Mouse (Mus musculus) myocyte (in vitro differentiated cells): Measurements from ENCODE around the gene Card11. TPM values are rescaled to one million over a fixed set of nuclear protein-coding genes. Genes with fewer than 3 reads are reported as not detected.

ENCODE experiments used
- H3K27me3 ChIP-seq: one replicate; pipeline ENCODE4 v1.6.1; 2011; ENCODE audit not compliant: control insufficient read depth, insufficient read depth, insufficient read length
- H3K36me3 ChIP-seq: one replicate; pipeline ENCODE4 v1.6.1; 2011; ENCODE audit not compliant: control insufficient read depth, insufficient read depth
- H3K4me2 ChIP-seq: one replicate; pipeline ENCODE4 v1.6.1; 2011; ENCODE audit warnings: low read depth, control low read depth
- H3K4me3 ChIP-seq: one replicate; pipeline ENCODE4 v1.5.1; 2011; ENCODE audit warnings: mild to moderate bottlenecking, control low read depth, moderate library complexity
- H3K79me2 ChIP-seq: one replicate; pipeline ENCODE4 v1.6.1; 2011; ENCODE audit not compliant: control insufficient read depth, insufficient read depth
- H3ac ChIP-seq: one replicate; pipeline ENCODE4 v1.6.1; 2011; ENCODE audit not compliant: control insufficient read depth, insufficient read length
- CEBPB ChIP-seq: IDR thresholded peaks from 2 replicates; pipeline ENCODE4 v1.6.1; 2011; ENCODE audit warnings: mild to moderate bottlenecking, moderate library complexity; ENCODE audit not compliant: poor library complexity, insufficient read depth, severe bottlenecking
- E2F4 ChIP-seq: IDR thresholded peaks from one replicate; pipeline ENCODE4 v1.6.1; 2011; ENCODE audit warnings: mild to moderate bottlenecking, control low read depth, moderate library complexity; ENCODE audit not compliant: insufficient read depth
- MAX ChIP-seq: IDR thresholded peaks from one replicate; pipeline ENCODE4 v1.6.1; 2011; ENCODE audit warnings: low read depth, mild to moderate bottlenecking, control low read depth
- MYOD1 ChIP-seq, 3 experiments: IDR thresholded peaks; one replicate each; pipeline ENCODE4 v1.6.1; 2011; ENCODE audit warnings: control low read depth in 2 of 3, low read depth in 2 of 3, mild to moderate bottlenecking in 2 of 3, moderate library complexity in 1 of 3; ENCODE audit not compliant: insufficient read length in 2 of 3, control insufficient read depth in 1 of 3
- MYOG ChIP-seq, 3 experiments: IDR thresholded peaks; one replicate each; pipeline ENCODE4 v1.6.1; 2011; ENCODE audit warnings: control low read depth in 2 of 3, low read depth in 2 of 3, mild to moderate bottlenecking in 2 of 3; ENCODE audit not compliant: insufficient read length in 2 of 3, control insufficient read depth in 1 of 3, insufficient read depth in 1 of 3
- POLR2A ChIP-seq: IDR thresholded peaks from one replicate; pipeline ENCODE4 v1.6.1; 2011; ENCODE audit warnings: low read depth, mild to moderate bottlenecking, control low read depth, moderate library complexity; ENCODE audit not compliant: insufficient read length
- POLR2AphosphoS2 ChIP-seq: IDR thresholded peaks from one replicate; pipeline ENCODE4 v1.6.1; 2011; ENCODE audit warnings: low read depth, control low read depth; ENCODE audit not compliant: insufficient read length
- REST ChIP-seq: IDR thresholded peaks from one replicate; pipeline ENCODE4 v1.6.1; 2011; ENCODE audit warnings: mild to moderate bottlenecking, control low read depth, moderate library complexity; ENCODE audit not compliant: insufficient read depth, insufficient read length
- SRF ChIP-seq: IDR thresholded peaks from one replicate; pipeline ENCODE4 v1.6.1; 2011; ENCODE audit warnings: low read depth; ENCODE audit not compliant: control insufficient read depth, insufficient read length
- TCF12 ChIP-seq: IDR thresholded peaks from one replicate; pipeline ENCODE4 v1.6.1; 2011; ENCODE audit warnings: mild to moderate bottlenecking, control low read depth; ENCODE audit not compliant: poor library complexity, insufficient read depth, severe bottlenecking
- TCF3 ChIP-seq: IDR thresholded peaks from one replicate; pipeline ENCODE4 v1.6.1; 2011; ENCODE audit warnings: low read depth, control low read depth; ENCODE audit not compliant: insufficient read length
- USF1 ChIP-seq: IDR thresholded peaks from one replicate; pipeline ENCODE4 v1.6.1; 2011; ENCODE audit warnings: low read depth, mild to moderate bottlenecking, control low read depth, moderate library complexity
- polyA plus RNA-seq: library from polyadenylated mRNA; unstranded; fragments of >200 nt; fragmentation: generic; extraction: Trizol; gene quantifications from one replicate; pipeline ENCODE4 v1.2.1, GENCODE M21; 2012; ENCODE audit warnings: missing spikeins

The Card11 gene
- polyA plus RNA-seq, 1 experiment = 0.04 TPM

GRCm38 (mm10) chr5:141040846-141041245, 40.5 kb upstream of the Card11 start:
- Histone ChIP-seq H3K27me3 (no peaks in the 10 kb centered on the region), H3K4me3 (no peak overlapping the region), H3K79me2 (no peaks in the 10 kb centered on the region), H3K36me3 (no peaks in the 10 kb centered on the region), H3ac (no peak overlapping the region), H3K4me2 (no peak overlapping the region)
- TF ChIP-seq E2F4 (no peak), CEBPB (no peak), POLR2A (no peak), MAX (no peak), MYOG (IDR thresholded peaks at IDR 0.05; ENCODE audit: control insufficient read depth in 1 of 3, insufficient read depth in 1 of 3, insufficient read length in 2 of 3, low read depth in 2 of 3) (no peak), REST (no peak), USF1 (no peak), TCF3 (no peak), POLR2AphosphoS2 (no peak), TCF12 (no peak), SRF (no peak), MYOD1 (IDR thresholded peaks at IDR 0.05; ENCODE audit: control insufficient read depth in 1 of 3, insufficient read length in 2 of 3, low read depth in 2 of 3) (no peak)

DNA sequence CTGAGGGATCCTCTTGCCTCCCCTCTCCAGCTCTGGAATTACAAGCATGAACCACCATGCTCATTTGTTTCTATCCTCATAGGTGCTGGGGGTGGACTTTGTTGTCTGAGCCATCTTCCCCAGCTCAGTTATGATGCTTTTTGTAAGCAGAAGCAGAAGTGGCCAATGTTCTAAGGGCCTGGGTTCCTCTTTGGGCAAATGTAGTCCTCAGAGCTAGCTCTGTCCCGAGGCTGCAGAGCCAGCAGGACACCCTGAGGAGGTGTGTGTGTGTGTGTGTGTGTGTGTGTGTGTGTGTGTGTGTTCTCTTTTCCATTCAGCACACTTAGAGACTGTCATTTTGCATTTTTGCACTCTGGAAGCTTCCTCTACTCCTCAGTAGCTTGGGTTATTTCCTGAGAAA, 38.0 kb upstream of the Card11 start:
- H3K79me2 ChIP-seq = no peaks in the 10 kb centered on the region
- H3K27me3 ChIP-seq = no peaks in the 10 kb centered on the region
- H3K36me3 ChIP-seq = no peaks in the 10 kb centered on the region
- H3K4me2 ChIP-seq = no peak overlapping the region
- H3K4me3 ChIP-seq = no peak overlapping the region
- TF ChIP-seq CEBPB (no peak), MAX (no peak), MYOG (IDR thresholded peaks at IDR 0.05; ENCODE audit: control insufficient read depth in 1 of 3, insufficient read depth in 1 of 3, insufficient read length in 2 of 3, low read depth in 2 of 3) (no peak), POLR2A (no peak)
- H3ac ChIP-seq = no peak overlapping the region

DNA sequence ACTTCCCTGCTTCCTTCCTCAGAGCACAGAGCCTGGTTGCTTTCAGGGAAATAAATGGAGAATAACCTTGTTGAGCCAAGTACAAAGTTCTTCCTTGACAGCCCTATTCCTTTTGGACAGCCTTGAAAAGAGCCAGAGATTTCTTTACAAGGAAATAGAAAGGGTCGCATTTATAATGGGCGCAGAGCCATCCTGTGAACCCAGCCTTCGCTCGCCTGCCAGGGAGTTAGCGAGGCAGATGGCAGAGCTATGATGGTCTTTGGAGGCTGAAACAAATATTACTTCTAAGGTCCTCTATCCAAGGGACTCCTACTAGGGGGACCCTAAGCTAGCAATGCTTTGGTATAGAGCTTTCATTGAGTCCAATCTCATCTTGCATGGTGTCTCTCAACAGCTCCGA, 35.0 kb upstream of the Card11 start:
- H3K4me3 ChIP-seq = no peak overlapping the region
- no peaks in the 10 kb centered on the region for H3K36me3 ChIP-seq
- H3K4me2 ChIP-seq = no peak overlapping the region
- no peaks in the 10 kb centered on the region for H3K27me3 ChIP-seq
- no peak for TF ChIP-seq MYOG (IDR thresholded peaks at IDR 0.05; ENCODE audit: control insufficient read depth in 1 of 3, insufficient read depth in 1 of 3, insufficient read length in 2 of 3, low read depth in 2 of 3)
- TF ChIP-seq E2F4 = no peak
- H3ac ChIP-seq = no peak overlapping the region
- H3K79me2 ChIP-seq = no peaks in the 10 kb centered on the region

DNA sequence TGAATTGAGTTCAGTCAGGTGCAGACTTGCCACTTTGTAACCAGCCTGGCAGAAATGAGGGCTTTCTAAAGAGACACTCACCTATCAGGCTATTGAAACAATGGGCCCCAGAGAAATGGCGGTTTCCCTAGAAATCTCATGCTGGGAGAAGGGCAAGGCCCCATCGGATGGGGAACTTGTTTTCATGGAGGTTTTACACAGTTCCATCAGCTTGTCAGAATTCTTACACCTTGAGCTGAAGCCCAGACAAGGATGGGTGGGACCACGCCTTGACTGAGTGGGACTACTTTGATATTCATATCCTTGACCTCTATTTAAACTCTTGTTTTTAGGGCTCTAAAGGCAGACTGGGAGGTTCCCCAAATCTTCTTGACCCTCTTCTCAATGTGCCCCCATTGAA, 33.9 kb upstream of the Card11 start:
- no peak overlapping the region for H3K4me3 ChIP-seq
- no peaks in the 10 kb centered on the region for H3K79me2 ChIP-seq
- no peak overlapping the region for H3K4me2 ChIP-seq
- no peak overlapping the region for H3ac ChIP-seq
- no peak for TF ChIP-seq POLR2A
- TF ChIP-seq SRF = no peak
- no peak for TF ChIP-seq MYOD1 (IDR thresholded peaks at IDR 0.05; ENCODE audit: control insufficient read depth in 1 of 3, insufficient read length in 2 of 3, low read depth in 2 of 3)
- TF ChIP-seq E2F4 = no peak
- no peaks in the 10 kb centered on the region for H3K36me3 ChIP-seq
- H3K27me3 ChIP-seq = no peaks in the 10 kb centered on the region

GRCm38 (mm10) chr5:141033001-141033400, 32.6 kb upstream of the Card11 start:
- H3K4me3 ChIP-seq = no peak overlapping the region
- no peaks in the 10 kb centered on the region for H3K79me2 ChIP-seq
- H3K4me2 ChIP-seq = no peak overlapping the region
- no peaks in the 10 kb centered on the region for H3K27me3 ChIP-seq
- no peaks in the 10 kb centered on the region for H3K36me3 ChIP-seq
- H3ac ChIP-seq = no peak overlapping the region
- TF ChIP-seq REST (no peak), POLR2A (no peak), E2F4 (no peak), USF1 (no peak), MYOD1 (IDR thresholded peaks at IDR 0.05; ENCODE audit: control insufficient read depth in 1 of 3, insufficient read length in 2 of 3, low read depth in 2 of 3) (no peak)

DNA sequence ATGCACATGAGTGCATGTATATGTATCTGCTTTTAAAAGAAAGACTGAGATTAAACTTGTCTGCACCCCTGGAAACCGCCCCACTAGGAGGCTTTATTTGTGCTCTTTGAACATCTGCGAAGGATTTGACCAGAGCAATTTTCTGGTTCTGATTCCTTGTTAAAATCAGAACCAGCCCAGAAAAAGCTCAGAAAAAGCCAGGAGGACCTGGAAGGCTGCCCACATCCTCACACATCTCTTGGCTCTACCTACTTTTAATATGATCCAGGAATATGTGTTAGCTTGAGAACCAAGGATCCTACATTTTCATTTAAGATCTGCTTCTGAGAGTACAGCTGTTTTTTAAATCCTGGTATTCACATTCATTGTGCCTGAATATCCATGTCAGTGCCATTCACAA, 29.0 kb upstream of the Card11 start:
- Histone ChIP-seq H3ac (no peak overlapping the region), H3K79me2 (no peaks in the 10 kb centered on the region), H3K36me3 (no peaks in the 10 kb centered on the region), H3K4me2 (no peak overlapping the region), H3K4me3 (no peak overlapping the region), H3K27me3 (no peaks in the 10 kb centered on the region)
- no peak for TF ChIP-seq TCF12
- TF ChIP-seq E2F4 = no peak
- no peak for TF ChIP-seq REST
- TF ChIP-seq MAX = no peak
- TF ChIP-seq SRF = no peak
- no peak for TF ChIP-seq POLR2AphosphoS2
- TF ChIP-seq MYOG (IDR thresholded peaks at IDR 0.05; ENCODE audit: control insufficient read depth in 1 of 3, insufficient read depth in 1 of 3, insufficient read length in 2 of 3, low read depth in 2 of 3) = no peak
- no peak for TF ChIP-seq POLR2A
- TF ChIP-seq CEBPB = no peak
- TF ChIP-seq USF1 = no peak
- TF ChIP-seq MYOD1 (IDR thresholded peaks at IDR 0.05; ENCODE audit: control insufficient read depth in 1 of 3, insufficient read length in 2 of 3, low read depth in 2 of 3) = no peak
- no peak for TF ChIP-seq TCF3
